Mouse (Mus musculus) kidney, adult 2 months (tissue): Measurements from ENCODE around the gene Edn3. TPM values are rescaled to one million over a fixed set of nuclear protein-coding genes. Genes with fewer than 3 reads are reported as not detected.

Source experiments
- DNase-seq: peaks from one replicate; pipeline ENCODE4 v3.0.0; 2021
- H3K27ac ChIP-seq: fragments of 200-500 bp; 2 replicates; pipeline ENCODE4 v1.5.1; 2012; ENCODE audit warnings: low read depth, low read length, control low read depth, inconsistent platforms; ENCODE audit not compliant: insufficient read depth
- H3K27me3 ChIP-seq: fragments of 200-500 bp; replicated peaks from 2 replicates; pipeline ENCODE4 v1.6.1; 2012; ENCODE audit warnings: mild to moderate bottlenecking, moderate library complexity, low read length, inconsistent platforms; ENCODE audit not compliant: control insufficient read depth, insufficient read depth
- H3K36me3 ChIP-seq: fragments of 200-500 bp; 2 replicates; pipeline ENCODE4 v1.6.1; 2012; ENCODE audit warnings: mild to moderate bottlenecking, moderate library complexity, low read length, inconsistent platforms; ENCODE audit not compliant: control insufficient read depth, insufficient read depth
- H3K4me1 ChIP-seq: fragments of 200-500 bp; 2 replicates; pipeline ENCODE4 v1.6.1; 2011; ENCODE audit warnings: low read length; ENCODE audit not compliant: control insufficient read depth, insufficient read depth
- H3K4me3 ChIP-seq: fragments of 200-500 bp; 2 replicates; pipeline ENCODE4 v1.5.1; 2011; ENCODE audit warnings: mild to moderate bottlenecking, low read depth, low read length, control low read depth; ENCODE audit not compliant: insufficient read depth
- CTCF ChIP-seq: fragments of 200-500 bp; conservative IDR thresholded peaks from 2 replicates; pipeline ENCODE4 v1.5.1; 2011; ENCODE audit warnings: low read depth, mild to moderate bottlenecking, control low read depth, low read length, moderate library complexity, mixed read lengths; ENCODE audit not compliant: insufficient read depth, insufficient read length
- POLR2A ChIP-seq: fragments of 200-500 bp; IDR thresholded peaks from one replicate; pipeline ENCODE4 v1.6.1; 2011; ENCODE audit warnings: low read depth, low read length, control low read depth
- WGBS: fragments of 180-500 bp; shearing (Covaris S2); methylation state at CpG from one replicate; pipeline ENCODE4 v1.1.7; 2018; 5-methylcytosine and 5-hydroxymethylcytosine counted together
- polyA plus RNA-seq: library from polyadenylated mRNA; depleted of rRNA; stranded (reverse); fragments of >200 nt; gene quantifications from 2 replicates; pipeline ENCODE4 v1.2.3, GENCODE M21; 2012; rRNA removed

Gene Edn3
- polyA plus RNA-seq, 1 experiment, result 3.7 TPM

DNA sequence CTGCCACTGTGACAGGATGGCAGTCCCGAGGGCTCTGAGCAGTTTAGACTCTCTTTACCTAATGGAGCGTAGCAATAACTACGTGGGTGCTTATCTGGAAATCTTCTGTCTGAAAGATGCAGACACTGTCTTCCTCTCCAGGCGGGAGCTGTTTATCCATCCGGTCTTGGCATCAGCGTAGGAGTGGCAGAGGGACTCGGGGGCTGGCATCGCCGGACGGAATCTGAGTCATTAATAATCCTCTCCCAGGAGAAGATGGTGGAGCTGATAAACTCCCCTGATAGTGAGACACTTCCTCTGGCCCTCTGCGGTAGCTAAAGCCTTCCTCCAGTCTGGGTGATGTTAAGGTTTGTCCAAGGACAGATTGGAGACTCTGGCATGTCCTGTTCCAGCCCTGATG, 52.9 kb downstream of the Edn3 start:
- 18% methylated on average over 11 of the region's 11 CpGs for WGBS
- TF ChIP-seq CTCF (no peak), POLR2A (no peak)

DNA sequence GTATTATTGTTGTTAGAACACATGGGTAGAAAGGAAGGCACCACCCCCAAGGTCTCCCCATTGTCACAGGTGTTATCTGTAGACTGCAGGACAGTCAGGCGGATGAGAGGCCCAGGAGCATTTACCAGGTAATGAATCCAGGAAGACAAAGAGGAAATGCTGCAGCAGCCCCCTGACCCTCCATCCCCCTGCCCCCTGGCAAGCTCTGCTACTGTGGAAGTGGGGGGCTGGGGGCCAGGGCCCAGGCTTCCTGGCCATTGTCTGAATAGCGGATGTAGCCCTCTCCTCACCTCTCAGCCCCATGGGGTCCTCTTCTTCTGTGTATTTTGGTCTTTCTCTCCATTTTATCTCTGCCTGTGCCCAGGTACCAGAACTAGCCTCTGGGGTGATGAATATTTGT, 55.7 kb downstream of the Edn3 start:
- H3K27me3 ChIP-seq, result no peaks in the 10 kb centered on the region
- no peaks in the 10 kb centered on the region for H3K4me1 ChIP-seq
- no peak overlapping the region for H3K27ac ChIP-seq
- H3K36me3 ChIP-seq, result no peaks in the 10 kb centered on the region
- TF ChIP-seq POLR2A, result no peak
- TF ChIP-seq CTCF, result no peak
- WGBS, result 83% methylated on average over 2 of the region's 2 CpGs
- no peak overlapping the region for H3K4me3 ChIP-seq
- no peak for DNase-seq

More for the DNA sequence above, 52.9 kb downstream of the Edn3 start:
- Histone ChIP-seq H3K27ac (no peak overlapping the region), H3K36me3 (no peaks in the 10 kb centered on the region), H3K27me3 (no peaks in the 10 kb centered on the region), H3K4me1 (no peaks in the 10 kb centered on the region), H3K4me3 (no peak overlapping the region)
- DNase-seq, result no peak

DNA sequence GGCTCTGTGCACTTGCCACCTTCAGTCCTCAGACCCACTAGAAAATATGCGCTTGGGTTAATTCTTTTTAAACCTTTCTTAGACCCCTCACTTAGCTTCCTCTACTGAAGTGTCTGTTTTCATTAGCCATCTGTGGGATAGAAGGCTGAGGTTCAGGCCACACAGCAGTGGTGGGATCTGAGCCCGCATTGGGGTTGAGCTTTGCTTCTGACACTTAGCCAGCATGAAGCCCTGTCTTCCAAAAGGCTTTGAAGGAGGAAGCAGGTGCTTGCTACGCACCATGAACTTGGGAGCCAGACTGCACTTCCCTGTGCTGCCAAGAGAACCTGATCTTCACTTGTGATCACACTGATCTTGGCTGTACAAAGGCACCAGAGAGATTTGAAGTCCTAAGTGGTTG, 59.9 kb downstream of the Edn3 start:
- no peaks in the 10 kb centered on the region for H3K27me3 ChIP-seq
- WGBS, result 70% methylated on average over 3 of the region's 3 CpGs
- TF ChIP-seq CTCF (no peak), POLR2A (no peak)

DNA sequence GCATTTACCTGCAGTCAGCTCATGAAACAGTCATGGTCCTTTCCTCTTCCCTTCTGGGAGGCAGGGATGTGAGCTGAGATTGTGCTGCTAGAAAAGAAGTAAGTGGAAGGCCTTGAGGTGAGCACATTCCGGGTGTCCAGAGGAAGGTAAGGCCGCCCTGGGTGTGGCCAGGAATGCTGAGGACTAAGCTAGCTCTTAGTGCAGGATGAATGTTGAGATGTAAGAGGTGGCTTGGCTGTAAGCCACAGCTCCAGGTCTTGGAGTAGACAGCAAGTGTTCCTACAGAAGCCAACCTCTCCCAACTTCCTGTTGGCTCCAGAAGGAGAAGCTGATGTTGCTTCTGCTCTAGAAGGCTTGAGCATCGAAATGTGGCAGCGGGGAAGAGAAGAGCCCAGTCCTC, 67.4 kb downstream of the Edn3 start:
- Histone ChIP-seq H3K36me3 (no peaks in the 10 kb centered on the region), H3K27me3 (no peaks in the 10 kb centered on the region)
- no peak for DNase-seq

More for the DNA sequence above, 59.9 kb downstream of the Edn3 start:
- Histone ChIP-seq H3K36me3 (no peaks in the 10 kb centered on the region), H3K4me3 (no peak overlapping the region), H3K4me1 (no peaks in the 10 kb centered on the region), H3K27ac (no peak overlapping the region)
- DNase-seq, result no peak

DNA sequence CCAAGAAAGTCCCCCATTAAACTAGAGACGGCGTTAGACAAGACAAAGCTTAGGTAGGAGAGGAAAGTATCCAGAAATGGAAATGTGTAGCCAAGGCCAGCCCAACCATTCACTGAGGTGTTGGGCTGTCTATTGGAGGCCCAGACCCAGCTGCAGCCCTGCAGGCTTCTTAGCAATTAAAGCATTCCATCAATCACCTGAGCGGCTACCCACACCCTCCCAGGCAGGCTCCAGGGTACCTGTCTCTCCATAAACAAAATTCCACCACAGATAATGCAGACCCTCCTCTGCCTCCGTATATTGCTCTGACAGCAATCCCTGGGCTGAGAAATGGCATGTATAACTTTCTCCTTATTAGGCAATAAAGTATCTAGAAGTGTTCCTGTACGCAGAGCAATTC, 73.2 kb downstream of the Edn3 start:
- Histone ChIP-seq H3K27ac (no peak overlapping the region), H3K4me1 (no peaks in the 10 kb centered on the region), H3K4me3 (no peak overlapping the region), H3K36me3 (no peaks in the 10 kb centered on the region), H3K27me3 (no peaks in the 10 kb centered on the region)
- TF ChIP-seq CTCF, result no peak
- no peak for TF ChIP-seq POLR2A
- DNase-seq, result no peak
- 60% methylated on average over 5 of the region's 5 CpGs for WGBS

More for the DNA sequence above, 67.4 kb downstream of the Edn3 start:
- TF ChIP-seq POLR2A (no peak), CTCF (no peak)
- 92% methylated on average over 4 of the region's 4 CpGs for WGBS
- Histone ChIP-seq H3K27ac (no peak overlapping the region), H3K4me3 (no peak overlapping the region), H3K4me1 (no peaks in the 10 kb centered on the region)

Other genes starting within 250 kb of the Edn3 start
- 0.03 and 0.34 TPM in 2 replicates for gene Zfp831, start 117.1 kb upstream of the Edn3 start, polyA plus RNA-seq
- gene Gm14444, start 249.6 kb downstream of the Edn3 start, polyA plus RNA-seq, result not detected in 2 replicates